Mouse (Mus musculus): ENCODE results near the gene Ahcyl1. TPM values are rescaled to one million over a fixed set of nuclear protein-coding genes. Genes with fewer than 3 reads are reported as not detected.

Gene Ahcyl1
- total and polyA plus RNA-seq, 2 experiments from 2014 or later: 32.0 to 43.3 TPM

DNA sequence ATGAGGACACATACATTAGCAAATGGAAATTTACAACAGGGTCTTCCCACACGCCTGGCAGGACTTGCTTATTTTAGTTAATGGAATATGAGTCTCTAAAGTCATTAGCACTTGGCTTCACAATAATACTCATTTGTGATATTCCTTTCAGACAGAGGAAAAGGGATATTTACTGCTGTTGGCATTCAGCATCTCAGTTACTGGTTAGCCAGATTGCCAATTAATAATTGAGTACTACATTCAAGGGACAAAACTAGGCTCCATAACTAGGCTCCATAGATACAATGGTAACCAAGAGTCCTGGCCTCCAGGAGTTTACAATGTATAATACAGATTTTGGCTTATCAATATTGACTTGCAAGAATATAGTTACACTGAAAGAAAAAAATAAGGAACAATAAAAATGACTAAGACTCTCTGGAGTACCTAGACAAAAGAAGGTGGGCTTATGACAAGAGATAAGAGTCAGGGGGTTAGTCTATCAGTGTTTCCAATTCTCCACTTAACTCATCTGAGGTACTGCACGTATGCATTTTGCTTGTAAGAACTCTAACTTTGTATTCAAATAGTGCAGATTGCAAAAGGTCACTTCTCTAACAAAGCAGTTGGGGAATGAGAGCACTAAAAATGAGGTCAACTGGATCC is 2.0 kb downstream of the Ahcyl1 start:
- TF ChIP-seq EP300 (IDR thresholded peaks at IDR 0.05; ENCODE audit: low read depth): no peak
- Histone ChIP-seq H3K4me2 (ENCODE audit: low read depth, low read length) (peak overlapping the region; percentile 85), H3K4me3 (ENCODE audit: low read depth, low read length) (peak overlapping the region; percentile 78), H3K4me1 (ENCODE audit: control insufficient read depth, insufficient read depth) (peaks cover 50% of the 10 kb centered on the region), H3K9ac (replicated peaks; ENCODE audit: low read depth, low read length) (peak overlapping the region; percentile 93; the same call in 1 of the 2 replicates), H3K36me3 (replicated peaks; ENCODE audit: control insufficient read depth, insufficient read depth, low read length) (no peaks in the 10 kb centered on the region), H3K9me3 (replicated peaks; ENCODE audit: control insufficient read depth, low read length) (no peaks in the 10 kb centered on the region), H3K27ac (ENCODE audit: low read depth) (no peak overlapping the region), H3K27me3 (ENCODE audit: control insufficient read depth, insufficient read depth, low read length) (no peaks in the 10 kb centered on the region)
- WGBS: 60% methylated on average over 2 of the region's 2 CpGs
- DNase-seq (ENCODE audit: low spot score) (no peak), ATAC-seq (ENCODE audit: insufficient read depth, low read depth) (no peak)

DNA sequence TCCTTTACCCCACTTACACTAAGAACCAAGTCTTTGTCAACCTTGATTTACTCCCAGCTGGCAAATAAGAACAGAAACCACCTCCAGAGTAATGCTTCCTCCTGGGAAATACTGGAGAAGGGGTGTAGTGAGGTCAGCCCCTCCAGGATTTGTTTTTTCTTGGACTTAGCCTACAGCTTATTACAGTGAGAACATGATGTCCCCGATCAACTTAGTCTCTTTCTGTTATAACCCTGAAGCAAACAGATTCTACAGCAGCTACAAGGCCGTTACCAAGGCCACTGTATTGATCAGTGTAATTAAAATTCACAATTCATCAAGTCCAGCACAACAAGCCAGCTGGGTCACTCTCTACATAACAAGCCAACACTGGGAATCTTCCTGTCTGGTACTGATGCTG is 6.0 kb downstream of the Ahcyl1 start:
- TF ChIP-seq EP300 (IDR thresholded peaks at IDR 0.05; ENCODE audit: low read depth): no peak
- no peak for TF ChIP-seq CTCF (IDR thresholded peaks at IDR 0.05; ENCODE audit: low read depth)
- Histone ChIP-seq H3K36me3 (replicated peaks; ENCODE audit: control insufficient read depth, insufficient read depth, low read length) (no peaks in the 10 kb centered on the region), H3K9me3 (replicated peaks; ENCODE audit: control insufficient read depth, low read length) (no peaks in the 10 kb centered on the region), H3K4me3 (ENCODE audit: low read depth, low read length) (no peak overlapping the region), H3K4me2 (ENCODE audit: low read depth, low read length) (no peak overlapping the region), H3K27me3 (ENCODE audit: control insufficient read depth, insufficient read depth, low read length) (no peaks in the 10 kb centered on the region), H3K27ac (ENCODE audit: low read depth) (no peak overlapping the region), H3K4me1 (ENCODE audit: control insufficient read depth, insufficient read depth) (peaks cover 49% of the 10 kb centered on the region), H3K9ac (replicated peaks; ENCODE audit: low read depth, low read length) (no peak overlapping the region)
- WGBS: 85% methylated on average over 2 of the region's 2 CpGs
- DNase-seq (ENCODE audit: low spot score) (no peak), ATAC-seq (ENCODE audit: insufficient read depth, low read depth) (no peak)

DNA sequence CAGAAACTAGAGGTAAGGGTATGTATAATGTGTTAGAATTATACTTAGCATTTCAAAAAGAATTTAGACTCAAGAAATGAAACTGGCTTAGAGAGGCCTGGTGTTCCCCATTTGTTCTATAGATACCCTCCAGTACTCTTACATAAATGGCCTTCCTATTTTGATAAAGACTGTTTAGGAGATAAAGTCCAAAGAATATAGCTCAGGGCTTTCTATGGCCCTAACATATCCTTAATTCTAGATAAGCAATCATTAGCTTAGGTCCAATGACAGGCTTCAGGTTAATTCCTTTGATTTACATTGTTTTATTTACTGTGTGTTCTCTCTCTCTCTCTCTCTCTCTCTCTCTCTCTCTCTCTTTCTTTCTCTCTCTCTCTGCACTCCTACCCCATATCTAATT is 7.1 kb downstream of the Ahcyl1 start:
- Histone ChIP-seq H3K36me3 (replicated peaks; ENCODE audit: control insufficient read depth, insufficient read depth, low read length) (no peaks in the 10 kb centered on the region), H3K27ac (ENCODE audit: low read depth) (no peak overlapping the region), H3K27me3 (ENCODE audit: control insufficient read depth, insufficient read depth, low read length) (no peaks in the 10 kb centered on the region), H3K4me3 (ENCODE audit: low read depth, low read length) (no peak overlapping the region), H3K4me1 (ENCODE audit: control insufficient read depth, insufficient read depth) (peaks cover 38% of the 10 kb centered on the region), H3K9ac (replicated peaks; ENCODE audit: low read depth, low read length) (no peak overlapping the region), H3K9me3 (replicated peaks; ENCODE audit: control insufficient read depth, low read length) (no peaks in the 10 kb centered on the region), H3K4me2 (ENCODE audit: low read depth, low read length) (no peak overlapping the region)
- ATAC-seq (ENCODE audit: insufficient read depth, low read depth): no peak
- DNase-seq (ENCODE audit: low spot score): no peak
- TF ChIP-seq CTCF (IDR thresholded peaks at IDR 0.05; ENCODE audit: low read depth): no peak

DNA sequence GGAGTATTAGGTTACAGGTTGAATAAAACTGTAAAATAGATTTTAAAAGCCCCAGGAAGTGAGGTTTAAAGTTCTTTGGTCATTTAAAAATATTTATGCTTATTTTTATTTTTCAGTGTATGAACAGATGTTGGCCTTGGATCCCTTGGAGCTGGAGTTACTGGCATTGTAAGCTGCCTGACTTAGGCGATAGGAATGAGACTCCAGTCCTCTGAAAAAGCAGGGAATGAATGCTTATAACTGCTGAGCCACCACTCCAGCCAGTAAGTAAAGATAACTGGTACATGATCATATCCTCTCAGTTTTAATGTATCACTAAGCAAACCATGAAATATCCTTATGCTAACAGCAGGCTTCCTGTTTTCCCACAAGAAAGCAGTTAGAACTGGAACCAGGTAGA is 8.1 kb downstream of the Ahcyl1 start:
- no peaks in the 10 kb centered on the region for H3K27me3 ChIP-seq (ENCODE audit: control insufficient read depth, insufficient read depth, low read length)
- TF ChIP-seq EP300 (IDR thresholded peaks at IDR 0.05; ENCODE audit: low read depth) (no peak), CTCF (IDR thresholded peaks at IDR 0.05; ENCODE audit: low read depth) (no peak)

DNA sequence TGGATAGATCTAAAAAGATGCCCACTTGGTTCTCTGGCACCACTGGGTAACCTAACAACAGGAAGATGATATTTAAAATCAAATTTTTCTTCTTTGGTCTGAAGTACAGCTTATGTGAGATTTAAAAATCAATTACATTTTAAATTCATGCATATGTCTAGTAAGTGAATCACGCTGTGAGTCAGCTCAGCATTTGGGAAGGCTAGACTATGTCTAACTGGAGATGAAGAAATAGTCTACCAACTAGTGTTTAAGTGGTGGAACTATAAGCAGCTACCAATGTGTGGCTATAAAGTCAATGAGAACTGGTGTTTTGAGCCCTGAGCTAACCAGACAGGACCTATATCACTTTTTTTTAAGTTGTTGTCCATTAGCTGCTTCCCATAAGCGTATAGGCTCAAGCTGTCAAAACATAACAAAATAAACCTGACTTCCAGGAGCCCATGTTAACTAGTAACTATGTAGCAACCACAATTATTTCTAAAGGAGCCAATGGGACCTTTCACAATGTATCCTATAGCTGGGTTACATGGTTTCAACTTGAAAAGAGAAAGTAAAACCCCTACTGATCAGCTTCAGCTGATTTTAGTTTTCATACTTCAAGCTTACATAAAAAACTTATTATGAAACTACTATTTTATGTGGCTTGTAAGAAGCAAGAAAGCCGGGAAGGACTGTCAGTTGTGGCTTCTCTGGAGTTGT is 9.9 kb downstream of the Ahcyl1 start:
- H3K27me3 ChIP-seq (ENCODE audit: control insufficient read depth, insufficient read depth, low read length): no peaks in the 10 kb centered on the region
- H3K4me1 ChIP-seq (ENCODE audit: control insufficient read depth, insufficient read depth): peaks cover 36% of the 10 kb centered on the region
- no peak overlapping the region for H3K4me3 ChIP-seq (ENCODE audit: low read depth, low read length)
- H3K36me3 ChIP-seq (replicated peaks; ENCODE audit: control insufficient read depth, insufficient read depth, low read length): no peaks in the 10 kb centered on the region
- no peak for ATAC-seq (ENCODE audit: insufficient read depth, low read depth)
- no peak overlapping the region for H3K4me2 ChIP-seq (ENCODE audit: low read depth, low read length)
- no peak overlapping the region for H3K27ac ChIP-seq (ENCODE audit: low read depth)
- H3K9me3 ChIP-seq (replicated peaks; ENCODE audit: control insufficient read depth, low read length): no peaks in the 10 kb centered on the region
- TF ChIP-seq CTCF (IDR thresholded peaks at IDR 0.05; ENCODE audit: low read depth) (no peak), EP300 (IDR thresholded peaks at IDR 0.05; ENCODE audit: low read depth) (no peak)
- DNase-seq (ENCODE audit: low spot score): no peak
- H3K9ac ChIP-seq (replicated peaks; ENCODE audit: low read depth, low read length): no peak overlapping the region
- 88% methylated on average over 3 of the region's 3 CpGs for WGBS

More for the DNA sequence above, 8.1 kb downstream of the Ahcyl1 start:
- no peak overlapping the region for H3K4me3 ChIP-seq (ENCODE audit: low read depth, low read length)
- H3K36me3 ChIP-seq (replicated peaks; ENCODE audit: control insufficient read depth, insufficient read depth, low read length): no peaks in the 10 kb centered on the region
- H3K4me2 ChIP-seq (ENCODE audit: low read depth, low read length): no peak overlapping the region
- 28% methylated on average over 1 of the region's 1 CpGs for WGBS
- 0 out of 2 replicates have a peak overlapping the region, but pooled peaks have one; percentile 1 for H3K27ac ChIP-seq (ENCODE audit: low read depth)
- no peak for ATAC-seq (ENCODE audit: insufficient read depth, low read depth)
- DNase-seq (ENCODE audit: low spot score): no peak
- H3K4me1 ChIP-seq (ENCODE audit: control insufficient read depth, insufficient read depth): peaks cover 38% of the 10 kb centered on the region
- no peaks in the 10 kb centered on the region for H3K9me3 ChIP-seq (replicated peaks; ENCODE audit: control insufficient read depth, low read length)
- no peak overlapping the region for H3K9ac ChIP-seq (replicated peaks; ENCODE audit: low read depth, low read length)

Measured in heart, postnatal 0 days (tissue).